Mouse (Mus musculus) hindbrain, embryonic 11.5 days (tissue): ENCODE measurements around the gene Lsm10. TPM values are rescaled to one million over a fixed set of nuclear protein-coding genes. Genes with fewer than 3 reads are reported as not detected.

Experiments used
- ATAC-seq: fragments of 200-750 bp; cut with Nextera tagmentation; 2 replicates; pipeline ENCODE4 v1.8.0; 2017; ENCODE audit warnings: mild to moderate bottlenecking, moderate TSS enrichment, moderate library complexity; ENCODE audit not compliant: low FRiP score
- DNase-seq: peaks from one replicate; pipeline ENCODE4 v3.0.0-alpha.2; 2015; ENCODE audit warnings: low spot score
- H3K27ac ChIP-seq: fragments of 300-500 bp; sonication (generic); 2 replicates; pipeline ENCODE4 v1.5.1; 2014; ENCODE audit warnings: mild to moderate bottlenecking, low read depth, low read length
- H3K27me3 ChIP-seq: fragments of 300-500 bp; sonication (generic); 2 replicates; pipeline ENCODE4 v1.6.1; 2014; ENCODE audit warnings: mild to moderate bottlenecking, low read length, moderate library complexity, mixed read lengths; ENCODE audit not compliant: control insufficient read depth, insufficient read depth
- H3K36me3 ChIP-seq: fragments of 300-500 bp; sonication (generic); 2 replicates; pipeline ENCODE4 v1.6.1; 2014; ENCODE audit warnings: mild to moderate bottlenecking, low read length, moderate library complexity, mixed read lengths; ENCODE audit not compliant: control insufficient read depth, insufficient read depth
- H3K4me1 ChIP-seq: fragments of 300-500 bp; sonication (generic); replicated peaks from 2 replicates; pipeline ENCODE4 v1.6.1; 2014; ENCODE audit warnings: low read length, mixed read lengths; ENCODE audit not compliant: control insufficient read depth, insufficient read depth
- H3K4me2 ChIP-seq: fragments of 300-500 bp; sonication (generic); replicated peaks from 2 replicates; pipeline ENCODE4 v1.6.1; 2014; ENCODE audit warnings: mild to moderate bottlenecking, low read depth, low read length
- H3K4me3 ChIP-seq: fragments of 300-500 bp; sonication (generic); 2 replicates; pipeline ENCODE4 v1.5.1; 2014; ENCODE audit warnings: low read depth, low read length
- H3K9ac ChIP-seq: fragments of 300-500 bp; sonication (generic); 2 replicates; pipeline ENCODE4 v1.6.1; 2014; ENCODE audit warnings: low read depth, low read length
- H3K9me3 ChIP-seq: fragments of 300-500 bp; sonication (generic); 2 replicates; pipeline ENCODE4 v1.6.1; 2016; ENCODE audit warnings: low read length; ENCODE audit not compliant: control insufficient read depth
- WGBS: fragments of 180-500 bp; shearing (Covaris S2); extraction: QIAGEN DNeasy Blood & Tissue Kit; methylation state at CpG from one replicate; pipeline ENCODE4 v1.1.7; 2014; 5-methylcytosine and 5-hydroxymethylcytosine counted together
- polyA plus RNA-seq: library from polyadenylated mRNA; unstranded; fragments of >200 nt; fragmentation: Nextera tagmentation; extraction: Ambion mirVana; gene quantifications from 2 replicates; pipeline ENCODE4 v1.2.1, GENCODE M21; 2014

The Lsm10 gene
- polyA plus RNA-seq, 1 experiment from 2014 or later, result 44.1 TPM

GRCm38 (mm10) chr4:126103057-126103581, 6.7 kb downstream of the Lsm10 start:
- no peaks in the 10 kb centered on the region for H3K27me3 ChIP-seq
- WGBS, result 4% methylated on average over 15 of the region's 15 CpGs
- peak overlapping the region; percentile 93 for H3K4me2 ChIP-seq
- peak; percentile 69 for DNase-seq
- H3K9me3 ChIP-seq, result no peaks in the 10 kb centered on the region
- peak; percentile 43 for ATAC-seq
- peak overlapping the region; percentile 46 for H3K9ac ChIP-seq
- peaks cover 4% of the 10 kb centered on the region; the same call in 1 of the 2 replicates for H3K4me1 ChIP-seq
- peak overlapping the region; percentile 94 for H3K4me3 ChIP-seq
- no peaks in the 10 kb centered on the region for H3K36me3 ChIP-seq
- H3K27ac ChIP-seq, result peak overlapping the region; percentile 72

GRCm38 (mm10) chr4:126103590-126104068, 7.2 kb downstream of the Lsm10 start, which contains the start of gene Stk40:
TSS of gene Stk40 (plus strand) at chr4:126103957.
- H3K9me3 ChIP-seq, result no peaks in the 10 kb centered on the region
- H3K27me3 ChIP-seq, result no peaks in the 10 kb centered on the region
- DNase-seq (peak; percentile 98), ATAC-seq (peak; percentile 96)
- H3K4me3 ChIP-seq, result peak within 1 kb of the TSS; percentile 94
- peaks cover 4% of the 10 kb centered on the region; the same call in 1 of the 2 replicates for H3K4me1 ChIP-seq
- peak within 1 kb of the TSS; percentile 93 for H3K4me2 ChIP-seq
- no peaks in the 10 kb centered on the region for H3K36me3 ChIP-seq
- peak within 1 kb of the TSS; percentile 87 for H3K9ac ChIP-seq
- H3K27ac ChIP-seq, result peak within 1 kb of the TSS; percentile 72
- WGBS, result 0% methylated on average over 31 of the region's 34 CpGs

GRCm38 (mm10) chr4:126104261-126105075, 8.0 kb downstream of the Lsm10 start:
- Histone ChIP-seq H3K4me1 (peaks cover 4% of the 10 kb centered on the region; the same call in 1 of the 2 replicates), H3K4me3 (peak overlapping the region; percentile 94), H3K9ac (peak overlapping the region; percentile 87), H3K27ac (0 out of 2 replicates have a peak overlapping the region, but pooled peaks have one; percentile 30), H3K27me3 (no peaks in the 10 kb centered on the region), H3K9me3 (no peaks in the 10 kb centered on the region), H3K4me2 (peak overlapping the region; percentile 93), H3K36me3 (no peaks in the 10 kb centered on the region)
- ATAC-seq (no peak; the same call in none of the 2 replicates), DNase-seq (no peak)
- 4% methylated on average over 26 of the region's 34 CpGs for WGBS

- DNase-seq (no peak), ATAC-seq (no peak)
- H3K9ac ChIP-seq, result no peak overlapping the region; the same call in 1 of the 2 replicates
- H3K9me3 ChIP-seq, result no peaks in the 10 kb centered on the region
- H3K4me1 ChIP-seq, result peaks cover 4% of the 10 kb centered on the region; the same call in 1 of the 2 replicates
- H3K4me3 ChIP-seq, result peak overlapping the region; percentile 94
- no peaks in the 10 kb centered on the region for H3K36me3 ChIP-seq
- WGBS, result 54% methylated on average over 7 of the region's 7 CpGs
- peak overlapping the region; percentile 93 for H3K4me2 ChIP-seq
- no peaks in the 10 kb centered on the region for H3K27me3 ChIP-seq
- H3K27ac ChIP-seq, result no peak overlapping the region
Observed at GRCm38 (mm10) chr4:126105131-126105783, 8.8 kb downstream of the Lsm10 start.

GRCm38 (mm10) chr4:126108061-126108740, 11.8 kb downstream of the Lsm10 start:
- no peak overlapping the region for H3K9ac ChIP-seq
- no peak overlapping the region for H3K4me2 ChIP-seq
- H3K9me3 ChIP-seq, result no peaks in the 10 kb centered on the region
- H3K27me3 ChIP-seq, result no peaks in the 10 kb centered on the region
- 63% methylated on average over 8 of the region's 8 CpGs for WGBS
- H3K4me1 ChIP-seq, result peaks cover 14% of the 10 kb centered on the region
- no peak for ATAC-seq
- H3K4me3 ChIP-seq, result no peak overlapping the region
- no peaks in the 10 kb centered on the region for H3K36me3 ChIP-seq
- H3K27ac ChIP-seq, result no peak overlapping the region; the same call in 1 of the 2 replicates
- no peak for DNase-seq

- no peak overlapping the region for H3K4me2 ChIP-seq
- no peak overlapping the region for H3K9ac ChIP-seq
- H3K4me3 ChIP-seq, result no peak overlapping the region
- ATAC-seq, result no peak
- no peaks in the 10 kb centered on the region for H3K9me3 ChIP-seq
- 83% methylated on average over 10 of the region's 10 CpGs for WGBS
- no peaks in the 10 kb centered on the region for H3K27me3 ChIP-seq
- no peaks in the 10 kb centered on the region for H3K36me3 ChIP-seq
- peaks cover 15% of the 10 kb centered on the region for H3K4me1 ChIP-seq
- no peak for DNase-seq
- H3K27ac ChIP-seq, result peak overlapping the region; percentile 55; the same call in 1 of the 2 replicates
Observed at GRCm38 (mm10) chr4:126109613-126110373, 13.4 kb downstream of the Lsm10 start.

- 9% methylated on average over 12 of the region's 12 CpGs for WGBS
- peak overlapping the region; percentile 63 for H3K27ac ChIP-seq
- ATAC-seq (peak; percentile 64), DNase-seq (peak; percentile 36)
- no peak overlapping the region for H3K4me3 ChIP-seq
- no peaks in the 10 kb centered on the region for H3K27me3 ChIP-seq
- H3K36me3 ChIP-seq, result no peaks in the 10 kb centered on the region
- peaks cover 12% of the 10 kb centered on the region for H3K4me1 ChIP-seq
- H3K9me3 ChIP-seq, result no peaks in the 10 kb centered on the region
- no peak overlapping the region for H3K4me2 ChIP-seq
- peak overlapping the region; percentile 31 for H3K9ac ChIP-seq
Observed at GRCm38 (mm10) chr4:126110374-126111152, 14.1 kb downstream of the Lsm10 start.
